Mouse (Mus musculus) erythroblast, adult 5-6 weeks (primary cell): ENCODE measurements around the gene Dpyd. TPM values are rescaled to one million over a fixed set of nuclear protein-coding genes. Genes with fewer than 3 reads are reported as not detected.

Source experiments
- ATAC-seq: replicated peaks from 2 replicates; pipeline ENCODE4 v1.8.0; 2016; ENCODE audit warnings: moderate number of reproducible peaks, mild to moderate bottlenecking, moderate TSS enrichment, inconsistent platforms; ENCODE audit not compliant: poor library complexity, low FRiP score, severe bottlenecking
- total RNA-seq, 2 experiments: library from RNA; stranded (forward) in 1 of 2; stranded (reverse) in 1 of 2; fragments of 150-400 nt in 1 of 2; fragments of 200-764, 138-1000 nt in 1 of 2; gene quantifications; 2 replicates each; pipeline versions ENCODE4 v1.2.3 to v1.2.4; 2015 to 2017; ENCODE audit warnings: low replicate concordance in 2 of 2

Dpyd gene
- total RNA-seq, 2 experiments from 2014 or later, result 1.2 TPM; not detected in 1

DNA sequence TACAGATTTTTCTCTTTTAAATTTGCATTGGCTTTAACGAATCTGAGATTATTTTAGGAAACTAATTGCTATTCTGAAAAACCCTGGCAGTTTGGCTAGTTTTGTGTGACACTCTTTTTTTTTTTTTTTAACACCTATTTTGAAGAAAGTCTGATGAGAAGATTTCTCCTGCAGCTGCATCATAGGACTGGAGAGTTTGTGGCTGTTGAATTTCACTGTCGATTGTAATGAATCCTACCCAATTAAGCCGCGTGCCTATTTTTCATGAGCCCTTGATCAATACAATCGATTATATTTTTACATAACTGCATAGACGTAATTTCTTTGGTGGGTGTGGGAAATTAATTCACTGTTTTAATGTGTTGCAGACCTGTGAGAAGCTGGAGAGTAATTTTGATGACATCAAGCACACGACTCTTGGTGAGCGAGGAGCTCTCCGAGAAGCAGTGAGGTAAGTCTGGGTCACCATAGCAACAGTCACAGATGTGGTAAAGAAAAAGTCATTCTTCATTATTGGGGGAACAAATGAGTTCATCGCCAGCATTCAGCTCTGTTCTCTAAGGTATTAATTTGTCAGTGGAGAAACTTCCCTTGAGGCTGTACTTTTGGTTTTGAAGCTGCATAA is 112.3 kb downstream of the Dpyd start:
- no peak for ATAC-seq

DNA sequence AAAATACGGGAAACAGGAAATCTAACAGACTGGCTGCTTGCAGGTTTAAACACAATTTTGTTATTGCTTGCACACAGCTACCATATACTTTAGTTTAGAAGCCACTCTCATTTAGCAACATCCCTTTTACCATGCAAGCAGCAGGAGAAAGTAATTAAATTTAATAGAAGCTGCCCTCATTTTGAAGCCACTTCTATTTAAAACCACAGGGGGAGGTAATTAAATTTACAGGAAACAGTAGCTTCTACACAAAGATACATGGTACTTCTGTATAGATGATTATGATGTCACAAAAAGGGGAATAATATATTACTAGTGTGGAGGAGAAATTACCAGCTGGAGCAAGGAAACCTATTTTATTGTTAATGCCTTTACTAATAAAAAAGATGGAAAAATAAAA is 113.5 kb downstream of the Dpyd start:
- no peak for ATAC-seq

DNA sequence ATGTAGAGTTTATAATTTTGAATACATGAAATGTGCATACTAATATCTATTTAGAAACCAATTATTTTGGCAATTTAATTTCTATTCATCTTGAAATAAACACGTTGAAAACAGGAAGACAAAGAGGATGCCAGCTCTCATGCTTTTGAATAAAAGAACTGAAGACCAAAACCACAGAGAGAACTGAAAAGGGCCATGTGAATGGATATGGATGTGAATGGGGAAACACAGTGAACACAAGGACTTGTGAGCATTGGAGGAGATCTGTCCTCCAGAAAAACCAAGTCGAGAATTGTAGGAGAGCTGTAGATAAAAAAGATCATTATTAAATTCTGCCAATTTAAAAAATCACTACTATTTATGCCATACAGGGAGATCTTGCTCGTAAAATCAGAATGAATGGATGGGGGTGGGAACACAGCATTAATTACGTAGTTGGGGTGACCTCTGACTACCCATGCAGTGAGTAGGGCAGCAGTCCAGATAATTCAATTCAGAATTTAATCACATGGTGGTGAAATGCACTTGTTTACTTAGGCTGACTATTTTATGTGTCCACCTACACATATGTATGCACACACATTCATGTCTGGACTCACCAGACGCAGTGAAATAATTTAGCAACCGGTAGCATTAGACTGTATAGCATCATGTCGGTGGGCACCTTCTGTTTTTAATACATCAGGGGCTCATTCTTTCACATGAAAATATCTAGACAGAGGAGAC is 114.3 kb downstream of the Dpyd start:
- ATAC-seq, result no peak

DNA sequence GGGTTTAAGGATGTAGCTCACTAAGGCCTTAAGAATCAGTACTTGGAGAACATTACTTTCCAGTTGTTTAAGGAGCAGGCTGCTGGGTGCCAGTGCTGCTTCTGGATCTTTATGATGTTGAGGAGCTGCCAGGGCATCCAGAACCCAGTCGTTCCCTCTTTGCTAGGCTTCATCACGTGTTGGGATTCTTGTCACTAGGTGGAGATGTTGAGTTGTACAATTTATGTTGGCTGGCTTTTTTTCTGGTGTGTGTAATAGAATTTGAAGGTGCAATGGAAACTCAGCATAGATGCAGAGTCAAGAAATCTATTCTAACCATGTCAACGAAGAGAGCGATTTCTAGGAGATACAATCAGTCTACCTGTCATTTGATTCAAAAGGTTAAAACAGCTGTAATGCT is 118.9 kb downstream of the Dpyd start:
- ATAC-seq, result no peak

DNA sequence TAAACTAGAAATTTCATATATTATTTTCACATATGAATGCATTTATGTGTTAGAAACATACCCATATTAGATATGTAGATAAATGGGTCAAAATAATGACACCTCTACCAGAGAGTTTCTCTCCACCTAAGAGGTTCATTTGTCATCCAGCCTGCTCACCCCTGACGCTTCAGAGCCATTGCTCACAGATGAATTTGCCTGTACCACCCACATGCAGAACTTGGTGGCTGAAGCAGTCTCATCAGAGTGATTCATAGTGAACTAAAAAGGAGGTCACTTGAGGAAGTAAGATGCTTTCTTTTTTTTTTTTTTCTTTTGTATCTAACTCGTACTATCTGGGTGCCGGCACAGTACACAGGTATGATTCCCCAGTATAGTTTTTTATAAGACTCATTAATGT is 188.3 kb downstream of the Dpyd start:
- ATAC-seq, result no peak

DNA sequence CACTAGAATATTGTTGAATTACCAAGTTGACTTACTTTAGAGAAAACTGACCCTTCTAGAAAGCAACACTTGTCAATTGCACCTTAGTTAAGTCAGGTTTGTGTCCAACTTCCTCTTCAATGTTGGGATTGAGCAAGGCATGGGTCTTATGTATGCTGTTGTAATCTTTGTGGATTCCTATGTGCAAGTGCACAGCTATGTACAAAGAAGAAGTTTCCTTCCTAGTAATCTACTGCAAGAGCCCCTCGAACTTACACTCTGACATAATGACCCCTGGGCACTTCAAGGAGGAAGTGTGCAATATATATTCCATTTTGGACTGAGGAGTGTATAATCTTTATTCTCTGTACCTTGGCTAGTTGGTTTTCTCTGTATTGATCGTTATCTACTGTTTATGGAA is 191.7 kb downstream of the Dpyd start:
- no peak for ATAC-seq

DNA sequence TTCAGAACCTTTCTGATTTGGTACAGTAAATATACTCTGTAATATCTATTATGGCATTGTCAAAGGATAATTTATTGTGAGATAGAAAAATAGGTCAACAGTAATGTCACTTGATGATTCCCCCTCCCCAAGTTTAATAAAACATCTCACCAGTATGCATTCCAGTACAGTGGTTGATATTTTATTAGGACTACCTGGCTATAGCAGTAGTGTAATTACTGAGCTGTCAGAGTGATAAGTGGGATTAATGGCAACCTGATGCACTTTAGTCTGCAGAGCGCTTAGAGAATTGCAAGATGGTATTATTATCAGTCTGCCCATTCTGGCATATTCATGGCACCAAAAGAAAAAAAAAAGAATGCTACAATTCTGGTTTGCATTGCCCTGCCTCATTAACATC is 194.2 kb downstream of the Dpyd start:
- no peak for ATAC-seq

DNA sequence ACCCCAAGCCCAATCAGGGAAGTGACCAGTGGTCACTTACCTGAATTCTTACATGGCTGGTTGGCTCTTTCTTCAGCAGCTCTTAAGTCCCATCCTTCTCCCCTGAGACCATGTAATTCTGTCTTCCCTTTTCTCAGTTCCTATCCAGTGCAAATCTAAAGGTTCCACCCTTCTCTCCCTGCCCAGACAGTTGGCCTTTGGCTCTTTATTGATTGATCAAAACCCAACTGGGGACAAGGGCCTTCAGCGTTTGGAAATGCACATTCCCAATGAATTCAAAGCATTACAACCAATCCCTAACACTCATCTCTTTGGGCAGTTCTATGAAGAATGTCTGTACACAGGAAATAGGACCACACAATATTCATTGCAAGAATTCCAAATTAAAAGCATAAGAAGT is 251.0 kb downstream of the Dpyd start:
- no peak for ATAC-seq

DNA sequence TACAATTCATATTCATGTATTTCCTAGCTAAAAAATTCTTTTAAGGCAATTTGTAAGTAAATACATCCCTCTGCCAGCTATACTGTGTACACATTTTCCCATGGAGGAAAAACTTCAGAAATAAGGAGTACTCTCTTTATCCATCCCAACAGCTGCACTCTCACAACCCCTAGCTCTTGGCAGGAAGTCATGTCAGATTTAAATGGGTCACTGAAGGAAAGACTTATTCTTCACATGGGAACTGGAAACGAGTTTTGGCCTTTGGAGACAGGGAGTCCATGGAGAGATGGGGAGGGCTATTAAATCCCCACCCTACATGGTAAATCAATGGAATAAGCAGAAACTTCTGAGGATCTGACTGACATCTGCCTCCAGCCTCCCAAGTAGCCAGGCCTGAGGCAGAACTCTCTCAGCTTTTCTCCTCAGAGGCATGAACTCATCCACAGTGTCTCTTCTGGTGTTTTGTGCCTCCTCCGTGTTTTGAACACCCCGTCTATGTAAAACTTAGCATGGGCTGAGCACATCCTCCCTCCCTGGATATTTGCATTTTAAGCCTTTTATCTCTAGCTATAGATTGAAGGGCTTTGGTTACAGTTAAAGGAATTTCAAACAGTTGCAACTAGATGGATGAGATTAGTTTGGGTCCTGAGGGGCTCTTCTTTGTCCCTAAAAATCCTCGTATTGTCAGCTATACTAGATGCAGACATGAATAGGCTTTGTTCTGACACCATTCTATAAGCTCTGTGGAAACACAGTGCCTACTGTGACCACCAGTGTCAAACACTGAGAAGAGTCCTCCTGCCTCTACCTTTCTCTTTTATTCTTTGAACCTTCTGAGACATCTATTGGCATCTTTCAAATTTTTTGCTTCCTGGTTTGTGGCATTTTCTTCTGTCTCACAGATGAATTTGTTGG is 288.9 kb downstream of the Dpyd start:
- ATAC-seq, result no peak

DNA sequence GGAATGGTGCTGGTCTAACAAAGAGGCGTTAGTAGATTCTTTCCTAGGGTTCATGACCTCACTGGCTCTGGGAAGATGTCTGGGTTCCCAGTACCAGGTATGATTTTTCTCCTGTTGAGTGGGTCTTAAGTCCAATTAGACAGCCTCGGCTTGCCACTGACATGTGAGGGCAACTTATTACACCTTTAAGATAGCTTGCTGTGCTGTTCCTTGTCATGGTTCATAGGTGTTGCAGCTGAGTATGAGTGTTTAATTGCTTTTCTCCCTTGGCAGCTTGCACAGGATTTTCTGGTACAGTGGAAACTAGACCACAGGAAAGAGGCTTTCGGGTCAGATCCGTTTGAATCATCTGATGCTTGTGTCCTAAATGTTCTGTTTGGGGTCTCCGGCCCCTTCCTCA is 290.8 kb downstream of the Dpyd start:
- no peak for ATAC-seq

DNA sequence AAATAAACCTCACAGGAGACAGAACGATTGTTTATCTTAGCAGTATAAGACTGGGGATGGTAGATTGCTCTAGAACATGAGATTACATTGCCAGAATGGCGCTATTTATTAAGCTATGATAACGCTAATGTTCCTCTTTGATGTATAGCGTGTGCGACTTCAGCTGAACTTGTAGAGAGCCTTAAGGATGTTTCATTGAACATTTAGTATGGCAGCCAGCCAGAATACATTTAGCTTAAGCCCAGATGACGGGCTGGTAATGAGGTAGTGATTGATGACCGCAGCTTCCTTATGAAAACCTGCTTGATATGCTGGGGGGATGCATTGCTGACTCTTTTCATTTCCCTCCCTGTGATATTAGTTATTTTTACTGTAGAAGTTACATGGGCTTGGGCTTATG is 293.5 kb downstream of the Dpyd start:
- ATAC-seq, result no peak

DNA sequence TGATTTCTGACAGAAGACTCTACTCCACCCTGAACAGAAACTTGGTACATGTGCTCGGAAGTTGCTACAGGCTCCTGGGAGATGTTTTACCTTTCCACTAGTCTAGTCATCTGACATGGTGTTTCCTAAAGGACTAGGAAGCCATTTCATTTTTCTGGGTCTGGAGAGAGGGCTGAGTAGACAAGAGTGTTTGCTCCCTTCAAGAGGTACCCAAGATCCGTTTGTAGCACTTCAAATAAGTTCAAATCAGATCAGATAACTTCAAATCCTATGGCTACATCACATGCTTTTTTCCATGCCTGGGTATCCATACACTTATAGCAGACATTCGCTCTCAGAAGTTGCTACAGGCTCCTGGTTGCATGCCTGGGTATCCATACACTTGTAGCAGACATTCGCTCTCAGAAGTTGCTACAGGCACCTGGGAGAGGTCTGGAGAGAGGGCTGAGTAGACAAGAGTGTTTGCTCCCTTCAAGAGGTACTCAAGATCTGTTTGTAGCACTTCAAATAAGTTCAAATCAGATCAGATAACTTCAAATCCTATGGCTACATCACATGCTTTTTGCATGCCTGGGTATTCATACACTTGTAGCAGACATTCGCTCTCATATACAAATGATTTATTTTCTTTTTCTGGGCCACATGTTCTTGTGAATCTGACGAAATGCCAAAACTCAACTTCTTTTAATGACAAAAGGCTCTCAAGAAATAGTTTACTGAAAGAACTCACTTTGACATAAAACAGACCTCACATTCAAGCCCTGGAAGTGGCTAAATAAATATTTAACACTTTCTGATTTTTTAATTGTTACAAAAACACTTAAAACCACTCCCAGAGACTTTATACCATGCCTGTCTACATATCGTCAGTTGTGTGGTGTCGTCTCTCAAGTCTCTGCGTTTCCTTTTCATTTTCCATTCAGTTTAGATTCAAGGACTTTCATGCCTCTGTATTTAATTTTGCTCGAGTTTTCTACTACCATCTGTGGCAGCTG is 307.5 kb downstream of the Dpyd start:
- ATAC-seq, result no peak

DNA sequence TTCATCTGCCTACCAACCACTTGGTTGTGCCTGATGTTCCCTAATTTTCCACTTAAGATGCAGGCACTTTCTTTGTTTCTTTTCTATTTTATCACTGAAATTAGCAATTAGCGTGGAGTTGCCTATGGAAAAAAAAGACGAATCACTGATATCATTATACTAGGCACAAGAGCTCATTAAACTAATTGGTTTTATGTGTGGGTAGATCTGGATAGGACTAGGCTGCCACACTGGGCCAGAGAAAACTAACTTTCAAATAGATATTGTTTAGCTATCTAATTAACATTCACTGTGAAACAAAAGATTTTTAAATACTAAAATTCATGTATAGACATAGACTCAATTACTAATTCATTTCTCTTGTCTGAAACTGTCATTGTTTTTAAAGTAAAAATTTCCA is 313.9 kb downstream of the Dpyd start:
- ATAC-seq, result no peak

DNA sequence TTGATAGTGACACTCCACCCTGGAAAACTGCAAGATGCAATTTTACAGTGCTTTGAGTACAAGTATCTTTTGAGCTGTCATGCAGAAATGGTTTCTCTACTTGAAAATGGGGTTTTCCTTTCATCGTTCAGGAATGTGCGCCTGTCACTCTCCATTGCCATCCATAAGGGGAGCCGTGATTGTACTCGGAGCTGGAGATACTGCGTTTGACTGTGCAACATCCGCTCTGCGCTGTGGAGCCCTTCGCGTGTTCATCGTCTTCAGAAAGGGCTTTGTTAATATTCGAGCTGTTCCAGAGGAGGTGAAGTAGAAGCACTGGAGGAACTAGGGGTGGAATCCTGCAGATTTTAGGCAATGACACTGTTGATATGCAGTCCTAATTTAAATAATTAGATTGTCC is 337.1 kb downstream of the Dpyd start:
- no peak for ATAC-seq

DNA sequence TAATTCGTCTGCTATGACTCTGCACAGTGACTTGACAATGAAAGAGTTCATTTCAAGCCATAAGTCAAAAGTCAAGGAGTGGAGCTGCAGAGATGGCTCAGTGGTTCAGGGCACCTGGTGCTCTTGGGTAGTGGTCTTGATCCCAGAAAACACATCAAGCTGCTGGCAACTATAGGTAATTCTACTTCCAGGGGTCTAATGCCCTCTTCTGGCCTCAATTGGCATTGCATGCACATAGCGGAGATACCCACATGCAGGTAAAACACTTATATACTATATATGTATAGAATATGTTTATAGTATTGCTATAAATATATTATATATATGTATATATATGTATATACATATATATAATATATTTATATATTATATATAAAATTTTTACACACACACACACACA is 429.4 kb downstream of the Dpyd start:
- no peak for ATAC-seq

DNA sequence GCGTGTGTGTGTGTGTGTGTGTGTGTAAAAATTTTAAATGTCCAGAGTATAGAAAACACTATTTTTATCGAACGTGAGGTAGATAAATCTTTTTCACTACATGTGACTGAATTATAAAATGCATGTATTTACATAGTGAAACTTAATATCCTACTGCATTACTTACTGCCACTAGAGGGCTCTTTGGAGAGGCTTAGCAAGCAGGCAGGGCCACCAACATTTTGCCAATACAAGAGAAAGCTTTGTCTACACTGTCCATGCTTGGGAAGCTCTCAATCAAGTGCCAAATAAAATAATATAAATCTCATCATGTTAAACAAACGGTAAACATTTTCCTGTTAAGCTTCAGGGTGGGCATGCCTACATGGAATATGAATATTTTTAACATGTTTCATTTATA is 429.9 kb downstream of the Dpyd start:
- no peak for ATAC-seq

DNA sequence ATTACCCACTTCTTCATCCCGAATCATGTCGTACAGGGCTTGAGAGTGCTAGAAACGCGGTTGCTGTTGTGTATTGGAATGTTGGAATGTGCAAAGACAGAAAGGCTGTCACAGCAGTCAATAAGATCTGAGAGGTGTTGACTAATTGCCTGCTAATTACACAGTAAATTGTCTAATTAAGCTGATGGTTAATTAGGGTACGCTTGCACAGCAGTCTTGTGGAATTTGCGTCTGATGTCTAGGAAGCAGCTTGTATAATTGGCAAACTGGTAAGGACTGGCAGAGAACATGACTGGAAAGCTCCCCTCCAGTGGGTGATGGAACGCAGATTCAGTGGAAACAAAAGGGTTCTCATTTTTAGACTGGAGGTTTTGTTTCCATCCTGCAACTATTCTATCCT is 459.3 kb downstream of the Dpyd start:
- no peak for ATAC-seq

DNA sequence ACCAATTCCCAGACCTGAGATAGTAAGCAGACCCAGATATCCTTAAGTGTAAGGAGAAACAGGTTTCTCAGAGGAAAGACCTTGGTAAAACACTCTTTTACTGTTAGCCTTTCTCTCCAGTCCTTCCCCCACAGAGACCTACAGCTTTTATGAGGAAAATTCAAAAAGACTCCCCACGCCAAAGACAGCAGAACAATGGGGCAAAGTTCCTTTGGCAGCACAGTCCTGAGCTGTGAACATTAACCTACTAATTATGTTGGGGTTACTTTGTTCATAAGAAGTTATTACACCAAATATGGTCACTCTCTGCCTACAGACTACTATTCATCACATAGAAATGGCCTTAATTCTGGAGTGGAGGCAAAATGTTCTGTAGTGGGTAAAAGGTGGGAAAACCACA is 480.7 kb downstream of the Dpyd start:
- no peak for ATAC-seq

DNA sequence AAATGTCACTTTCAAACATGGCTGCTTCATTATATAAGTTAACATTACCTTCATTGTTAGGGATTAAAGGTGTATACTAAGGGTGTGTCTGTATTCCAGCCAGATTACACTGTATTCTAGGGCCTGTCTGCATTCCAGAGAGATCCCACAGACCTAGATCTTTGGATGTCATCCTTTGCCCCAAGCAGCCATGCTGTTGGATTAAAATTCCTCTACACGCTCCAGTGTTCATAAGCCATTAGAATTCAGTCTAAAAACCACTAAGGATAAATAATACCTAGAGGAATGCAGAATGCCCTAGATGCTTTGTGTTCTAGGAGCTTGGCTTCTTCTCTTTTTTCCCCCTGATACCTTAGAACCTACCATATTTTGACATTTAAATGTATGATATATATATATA is 494.2 kb downstream of the Dpyd start:
- ATAC-seq, result no peak

DNA sequence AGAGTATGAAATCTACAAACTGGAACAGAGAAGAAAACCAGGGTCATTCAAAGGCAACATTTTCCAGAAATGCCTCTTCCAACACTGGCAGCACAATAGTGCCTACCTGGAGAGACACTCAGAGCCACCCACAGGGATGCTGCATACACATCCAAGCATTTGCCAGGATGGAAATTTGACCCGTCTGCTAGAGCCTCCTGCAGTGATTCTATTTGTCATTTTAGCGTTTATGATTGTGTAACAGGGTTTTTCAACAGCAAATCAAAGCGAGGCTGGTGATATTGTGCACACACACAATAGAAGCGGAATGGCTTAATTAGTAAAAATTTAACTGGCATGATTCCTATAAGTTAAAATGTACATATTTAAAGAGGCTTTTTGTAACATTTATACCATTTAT is 501.3 kb downstream of the Dpyd start:
- ATAC-seq, result no peak
